Mouse (Mus musculus): ENCODE measurements around the gene Mcoln3.

Mcoln3 gene

DNA sequence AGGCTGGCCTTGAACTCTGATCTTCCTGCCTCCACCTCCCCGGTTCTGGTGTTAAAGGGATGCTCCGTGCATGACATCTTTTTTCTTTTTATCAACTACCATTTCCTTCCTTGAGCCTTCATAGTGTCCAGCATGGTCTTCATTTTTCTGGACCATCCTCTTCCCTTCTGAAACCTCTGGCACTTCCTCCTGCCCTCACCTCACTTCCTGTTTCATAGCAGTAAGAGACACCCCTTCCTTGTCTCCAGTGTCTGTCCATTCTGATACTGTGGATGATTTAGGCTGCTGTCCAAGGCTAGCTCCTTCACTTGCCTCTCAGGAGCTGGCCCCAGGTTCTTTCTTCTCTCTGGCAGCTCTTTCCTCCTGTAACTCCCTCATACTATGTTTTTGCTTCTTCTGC, 18.2 kb downstream of the Mcoln3 start:
- no peak for DNase-seq

DNA sequence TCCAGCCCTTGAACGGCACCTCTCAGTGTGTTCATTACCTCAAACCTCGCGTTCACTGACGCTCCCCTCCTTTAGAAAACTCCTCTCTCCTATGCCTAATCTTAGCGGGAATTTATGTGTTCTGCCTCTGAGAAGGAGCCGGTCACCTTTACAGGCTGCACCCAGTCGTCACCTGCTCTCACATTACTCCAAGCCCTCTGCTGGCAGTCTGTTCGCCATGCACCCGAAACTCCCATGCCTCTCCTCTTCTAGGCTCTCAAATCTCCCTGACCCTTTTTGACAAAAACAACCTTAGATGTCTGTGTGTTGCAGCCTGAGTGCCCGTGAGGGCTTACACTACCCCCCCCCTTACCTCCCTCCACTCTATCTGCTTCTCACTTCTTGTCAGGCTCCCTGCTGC, 19.2 kb downstream of the Mcoln3 start:
- DNase-seq: peak; percentile 32

DNA sequence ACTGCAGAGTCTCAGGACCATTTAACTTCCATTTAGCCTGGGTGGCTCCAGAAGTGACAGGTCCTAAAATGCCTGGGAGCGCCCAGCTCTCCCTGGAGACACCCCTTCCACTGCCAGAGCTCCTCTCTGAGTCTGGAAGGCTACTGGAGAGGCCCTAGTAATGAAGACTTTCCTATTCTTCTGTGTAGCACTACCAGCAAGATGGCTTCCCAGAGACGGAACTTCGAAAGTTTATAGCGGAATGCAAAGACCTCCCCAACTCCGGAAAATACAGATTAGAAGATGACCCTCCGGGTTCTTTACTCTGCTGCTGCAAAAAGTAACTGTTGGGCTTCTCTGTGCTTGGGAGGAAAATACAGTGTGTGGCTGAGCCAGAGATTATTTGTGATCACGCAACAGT, 23.0 kb downstream of the Mcoln3 start:
- no peak for DNase-seq

DNA sequence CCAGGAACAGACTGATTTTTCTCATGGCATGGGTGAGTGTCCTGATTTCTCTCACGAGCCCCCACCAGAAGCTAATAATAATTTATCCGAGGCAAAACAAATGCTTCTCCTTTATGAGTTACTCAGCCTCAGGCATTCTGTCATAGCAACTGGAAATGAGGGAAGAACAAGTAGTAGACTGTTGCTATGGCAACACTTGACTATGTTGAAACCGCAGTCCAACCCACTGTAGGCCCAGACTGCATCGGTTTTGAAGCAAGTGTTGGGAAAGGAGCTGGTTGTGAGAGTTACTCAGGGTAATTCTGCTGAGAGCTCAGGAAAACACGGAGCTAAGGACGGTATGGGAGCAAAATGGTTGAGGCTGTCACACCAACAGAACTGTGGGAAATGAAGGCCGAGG, 25.3 kb downstream of the Mcoln3 start:
- DNase-seq: no peak

DNA sequence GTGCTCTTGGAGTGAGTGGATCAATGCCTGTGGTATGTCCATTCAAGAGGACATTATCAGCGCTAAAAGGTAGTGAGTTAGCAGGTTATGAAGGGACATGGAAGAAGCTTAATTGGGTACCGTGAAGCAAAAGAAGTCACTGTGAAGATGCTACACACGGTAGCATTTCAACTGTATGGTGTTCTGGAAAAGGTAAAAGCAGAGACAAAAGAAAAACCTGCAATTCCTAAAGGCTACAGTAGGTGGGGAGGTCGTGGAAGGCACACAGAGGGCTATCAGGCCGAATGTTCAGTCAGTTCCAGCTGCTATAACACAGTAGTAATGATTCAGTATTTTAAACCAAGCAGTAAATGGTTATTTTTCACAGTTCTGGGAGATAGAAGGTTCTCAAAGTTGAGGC, 28.3 kb downstream of the Mcoln3 start:
- no peak for DNase-seq

DNA sequence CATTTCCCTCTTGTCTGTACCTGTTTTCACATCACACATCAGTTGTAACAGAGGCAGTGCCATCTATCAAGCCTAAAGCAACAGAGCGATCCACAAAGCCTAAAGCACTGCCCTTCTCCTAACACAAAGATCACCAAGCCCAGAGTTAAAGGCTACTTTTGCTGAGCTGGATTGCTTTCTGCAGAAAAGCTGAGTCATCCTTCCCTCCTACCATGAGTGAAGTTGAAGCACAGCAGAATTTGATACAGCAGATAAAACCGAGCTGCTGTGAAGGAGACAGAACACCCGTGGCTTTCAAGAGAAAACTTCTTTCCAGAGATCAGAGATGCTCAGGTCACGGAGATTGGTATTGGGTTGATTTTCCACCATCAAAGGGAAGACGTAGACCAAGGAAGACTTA, 28.9 kb downstream of the Mcoln3 start:
- no peak for DNase-seq

DNA sequence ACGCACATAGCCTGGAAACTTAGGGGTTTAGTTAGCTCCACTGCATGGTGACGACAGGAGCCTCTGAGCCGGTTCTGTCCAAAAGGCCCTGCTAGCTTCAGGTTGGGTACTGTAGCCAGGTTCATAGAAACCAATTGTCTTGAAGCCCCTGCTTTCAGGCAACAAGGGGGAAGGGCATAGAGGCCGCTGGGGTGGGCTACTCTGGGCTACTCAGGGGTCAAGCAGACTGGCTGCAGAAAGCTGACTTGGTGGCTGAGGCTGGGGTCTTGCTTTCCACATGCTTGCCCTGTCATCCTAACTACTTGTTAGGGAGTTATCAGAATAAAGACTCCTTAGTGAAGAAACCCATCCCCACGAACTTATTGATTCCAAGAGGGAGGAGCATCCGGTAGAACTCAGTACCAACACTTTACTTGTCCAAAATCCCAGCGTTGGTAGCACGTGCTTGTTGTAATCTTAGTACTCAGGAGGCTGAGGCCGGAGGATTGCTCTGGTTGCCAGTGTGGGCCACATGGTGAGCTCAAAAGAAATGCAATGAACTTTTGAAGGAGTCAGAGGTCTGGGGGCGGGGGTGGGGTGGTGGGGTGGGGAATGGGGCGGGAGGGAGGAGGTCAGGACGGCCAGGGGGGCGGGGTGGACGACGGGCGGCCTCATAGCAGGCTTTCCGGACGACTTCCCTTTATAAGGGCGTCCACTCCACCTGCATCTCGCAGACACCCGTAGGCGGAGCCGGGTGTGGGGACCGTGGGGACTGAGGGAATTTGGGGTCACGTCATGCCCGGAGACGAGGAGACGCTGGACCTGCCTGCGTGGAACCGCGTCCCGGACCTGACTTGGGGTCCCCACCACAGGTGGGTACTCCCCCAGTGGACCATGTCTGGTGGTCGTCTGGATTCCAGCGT, 32.2 kb downstream of the Mcoln3 start, which contains the start of gene Mcoln2:
Mcoln2 (plus strand) TSS at position 678 of the 902 bp plus-strand sequence.
- DNase-seq: no peak

DNA sequence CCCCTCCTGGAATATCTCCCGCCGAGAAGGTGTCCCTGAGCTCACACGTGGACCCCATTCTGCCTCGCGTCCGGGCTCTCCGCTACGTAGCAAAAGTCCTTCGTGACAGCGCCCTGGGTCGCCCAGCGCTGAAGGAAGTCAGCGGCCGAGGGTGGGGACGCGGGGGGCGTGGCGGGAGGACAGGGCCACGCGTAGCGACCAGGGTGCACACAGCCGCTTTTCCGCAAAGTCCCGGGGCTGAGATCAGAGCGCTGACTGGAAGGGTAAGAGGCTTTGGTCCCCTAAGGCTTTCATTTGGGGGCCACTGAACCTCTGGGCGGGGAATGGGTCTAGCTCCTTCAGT, 32.8 kb downstream of the Mcoln3 start:
- peak; percentile 54 for DNase-seq

DNA sequence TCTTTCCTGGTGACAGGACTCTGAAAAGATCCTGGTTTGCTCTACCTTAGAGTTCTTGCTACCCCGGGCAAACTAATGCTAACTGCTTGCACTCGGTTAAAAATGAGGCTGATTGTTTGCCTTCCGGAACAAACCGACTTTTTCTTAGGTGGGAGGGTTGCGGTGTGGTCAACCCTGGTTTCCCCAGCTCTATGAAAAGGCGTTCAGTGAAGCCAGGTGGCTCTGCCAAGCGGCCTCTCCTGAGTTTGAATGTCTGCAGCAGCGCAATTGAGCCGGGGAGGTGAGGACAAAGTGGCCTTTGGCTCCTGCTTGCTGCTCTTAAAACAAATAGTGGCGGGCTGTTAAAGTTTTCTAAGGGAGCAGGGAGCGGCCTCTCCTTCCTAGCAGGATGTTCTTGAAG, 33.3 kb downstream of the Mcoln3 start:
- no peak for DNase-seq

DNA sequence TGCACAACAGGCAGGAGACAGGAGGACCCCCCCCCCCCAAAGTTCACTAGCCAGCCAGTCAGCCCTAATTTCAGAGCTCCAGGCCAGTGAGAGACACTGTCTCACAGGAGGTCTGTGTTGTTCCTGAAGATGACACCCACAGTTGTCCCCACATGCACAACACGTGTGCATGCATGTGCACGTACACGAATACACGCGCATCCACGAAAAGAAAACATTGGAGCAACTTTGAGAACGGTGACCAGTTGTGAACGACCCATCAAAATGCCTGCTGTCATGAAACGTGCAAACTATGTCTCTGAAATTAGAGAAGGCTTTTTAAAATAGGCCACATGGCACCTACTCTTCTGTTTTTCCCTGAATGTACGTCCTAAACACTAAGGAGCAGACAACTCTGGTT, 34.1 kb downstream of the Mcoln3 start:
- no peak for DNase-seq

DNA sequence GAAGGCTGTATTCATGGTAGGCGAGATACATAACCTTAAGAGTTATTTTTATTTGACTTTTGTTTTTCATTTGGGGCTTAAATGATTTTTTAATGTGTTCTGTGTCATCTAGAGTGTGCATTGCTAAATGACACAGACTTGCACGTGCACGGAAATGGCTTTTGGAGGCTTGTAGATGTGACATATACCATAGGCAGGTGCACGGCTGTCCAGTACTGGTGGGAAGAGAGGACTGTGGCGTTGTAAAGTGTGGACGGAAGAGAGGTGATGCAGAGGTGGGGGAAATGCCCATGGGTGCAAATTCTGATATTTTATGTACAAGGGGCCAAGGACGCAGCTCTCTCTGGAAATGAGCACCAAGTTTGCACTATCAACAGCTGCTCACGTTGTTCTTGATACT, 34.5 kb downstream of the Mcoln3 start:
- no peak for DNase-seq

DNA sequence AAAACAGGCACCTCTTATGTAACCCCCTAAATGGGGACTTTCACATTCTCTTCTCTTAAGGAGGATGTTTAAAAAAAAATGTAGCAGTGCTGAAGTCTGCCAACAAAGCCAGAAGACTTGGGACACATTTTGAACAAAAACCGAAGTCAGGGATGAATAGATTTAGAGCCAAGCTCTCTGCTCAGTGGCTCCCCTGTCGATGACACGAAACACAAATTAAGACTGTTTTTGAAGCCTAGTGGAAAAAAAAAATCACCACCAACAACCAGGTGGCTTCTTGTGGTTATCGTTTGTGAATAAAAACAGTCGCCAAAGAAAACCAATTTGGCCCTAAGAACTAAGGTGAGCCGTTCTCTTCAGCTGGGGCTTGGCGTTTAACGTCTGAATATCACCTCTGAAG, 35.1 kb downstream of the Mcoln3 start:
- no peak for DNase-seq

DNA sequence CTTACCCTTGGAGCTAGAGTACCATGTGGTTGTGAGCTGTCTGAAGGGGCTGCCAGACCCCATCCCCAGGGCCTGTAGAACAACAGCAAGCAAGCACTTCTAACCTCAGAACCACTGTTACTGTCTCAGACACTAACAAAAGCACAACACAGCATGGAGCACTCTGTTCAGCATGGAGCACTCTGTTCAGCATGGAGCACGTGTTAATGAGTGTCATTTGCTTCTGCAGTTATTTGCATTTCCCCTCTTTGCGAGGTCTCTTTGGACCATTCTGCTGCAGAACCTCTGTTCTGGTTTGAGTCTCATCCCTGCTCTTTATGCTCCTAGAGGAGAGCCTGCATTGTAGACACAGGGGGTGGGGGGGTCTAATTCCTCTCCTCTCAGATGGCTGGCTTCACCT, 35.7 kb downstream of the Mcoln3 start:
- no peak for DNase-seq

DNA sequence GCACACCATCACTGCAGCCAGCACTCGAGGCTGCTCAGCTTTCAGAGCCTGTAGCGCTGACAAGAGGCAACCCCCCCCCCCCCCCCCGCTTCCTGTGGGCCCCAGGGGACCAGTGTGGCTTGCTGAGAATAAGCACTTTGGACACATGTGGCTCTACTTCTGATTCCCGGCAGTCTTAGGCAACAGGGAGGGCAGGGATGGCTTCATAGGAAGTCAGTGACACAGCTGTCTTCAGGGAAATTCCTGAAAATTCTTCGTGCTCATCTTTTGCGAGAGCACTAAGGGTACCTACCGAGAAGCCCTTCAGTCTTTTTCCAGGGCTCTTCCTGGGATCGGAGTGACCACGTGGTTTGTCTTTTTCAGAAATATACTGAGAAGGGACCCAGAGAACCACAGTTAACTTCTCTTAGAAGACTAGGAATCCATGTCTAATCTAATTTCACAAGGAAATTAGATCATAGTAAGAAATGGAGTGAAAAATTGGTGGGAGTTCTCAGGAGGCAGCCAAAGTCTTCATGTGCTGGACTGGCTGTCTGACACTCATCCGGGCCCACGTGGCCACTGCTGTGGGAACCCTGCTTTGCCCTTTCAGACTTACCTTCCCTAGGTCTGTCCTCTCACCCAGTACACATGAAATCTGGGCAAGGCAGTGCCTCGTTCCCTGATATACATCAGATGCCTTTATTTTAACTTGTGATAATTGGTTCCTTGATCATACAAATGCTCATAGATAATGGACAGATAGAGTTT, 36.8 kb downstream of the Mcoln3 start:
- peak; percentile 60 for DNase-seq

DNA sequence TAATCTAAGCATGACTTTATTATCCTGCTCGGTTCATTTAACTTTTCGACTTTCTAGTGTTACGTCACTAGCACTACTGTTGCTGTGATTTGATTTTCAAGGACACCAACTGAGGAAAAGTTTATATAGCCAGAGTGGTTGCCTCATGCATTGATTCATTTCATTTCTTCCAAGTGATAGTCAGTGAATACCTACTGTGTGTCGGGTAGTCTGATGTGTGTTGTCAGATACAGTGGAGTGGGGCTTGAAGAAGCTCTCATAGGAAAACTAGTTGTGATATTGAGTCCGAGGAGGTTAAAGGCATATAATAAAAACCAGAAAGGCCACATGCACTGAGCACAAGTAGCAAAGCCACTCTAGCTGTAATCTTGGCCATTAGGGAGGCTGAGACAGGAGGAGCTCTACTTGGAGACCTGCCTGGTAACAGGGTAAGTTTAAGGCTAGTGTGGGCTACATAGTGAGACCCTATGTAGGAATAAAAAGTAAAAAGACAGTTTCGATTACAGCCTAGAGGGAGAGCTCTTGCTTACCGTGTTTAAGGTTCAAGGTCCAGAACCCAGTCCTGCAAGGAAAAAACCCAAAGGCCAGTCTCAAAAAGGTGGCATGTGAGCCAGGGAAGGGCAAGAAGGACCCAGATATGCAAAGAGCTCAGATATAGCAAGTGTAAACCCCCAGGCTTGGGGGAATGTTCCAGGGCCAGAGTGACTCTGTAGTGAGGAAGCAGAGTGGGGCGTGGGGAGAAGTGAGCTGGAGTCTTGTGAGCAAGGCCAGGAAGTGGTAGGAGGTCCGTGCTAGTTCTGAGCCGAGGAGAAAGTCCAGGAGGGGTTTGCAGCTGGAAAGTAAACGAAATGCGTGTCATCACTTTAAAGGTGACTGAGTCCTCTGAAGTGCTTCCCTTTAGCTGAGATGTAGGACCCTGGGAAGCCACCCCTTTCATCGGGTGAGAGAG, 38.7 kb downstream of the Mcoln3 start:
- DNase-seq: no peak

DNA sequence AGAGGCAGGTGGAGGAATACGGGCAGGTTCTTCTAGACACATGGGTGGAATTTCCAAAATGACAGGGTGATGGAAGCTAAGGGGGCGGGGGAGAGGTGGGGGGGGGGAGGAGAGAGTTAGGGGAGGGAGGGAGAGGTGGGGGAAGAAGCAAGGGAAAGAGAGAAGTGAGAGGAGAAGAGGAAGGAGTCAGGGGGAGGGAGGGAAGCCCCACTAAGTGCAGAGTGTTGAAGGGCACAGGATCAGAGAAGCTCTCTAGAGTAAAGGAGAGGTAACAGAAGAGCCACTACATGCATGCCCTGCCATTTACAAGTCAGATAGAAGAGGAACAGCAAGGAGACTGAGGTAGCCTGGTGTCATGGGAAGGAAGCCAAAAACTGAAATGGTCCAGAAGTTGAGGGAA, 39.6 kb downstream of the Mcoln3 start:
- DNase-seq: no peak

DNA sequence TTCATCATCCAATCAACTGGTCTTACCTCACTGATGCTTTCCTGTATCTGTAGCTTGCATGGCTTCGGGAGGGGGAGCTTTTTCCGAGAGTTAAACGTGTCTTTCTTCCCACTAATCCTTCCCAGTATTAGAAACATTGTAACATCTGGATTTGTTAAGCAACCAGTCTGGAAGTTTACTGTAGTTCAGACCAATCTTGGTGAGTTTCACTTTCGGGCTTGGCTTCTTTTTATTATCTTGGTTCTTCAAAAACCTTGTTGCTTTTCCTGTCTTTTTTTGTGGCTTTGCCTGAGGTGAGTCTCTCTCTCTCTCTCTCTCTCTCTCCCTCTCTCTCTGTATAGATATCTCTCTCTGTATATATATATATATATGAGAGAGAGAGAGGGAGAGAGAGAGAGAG, 40.8 kb downstream of the Mcoln3 start:
- DNase-seq: no peak

DNA sequence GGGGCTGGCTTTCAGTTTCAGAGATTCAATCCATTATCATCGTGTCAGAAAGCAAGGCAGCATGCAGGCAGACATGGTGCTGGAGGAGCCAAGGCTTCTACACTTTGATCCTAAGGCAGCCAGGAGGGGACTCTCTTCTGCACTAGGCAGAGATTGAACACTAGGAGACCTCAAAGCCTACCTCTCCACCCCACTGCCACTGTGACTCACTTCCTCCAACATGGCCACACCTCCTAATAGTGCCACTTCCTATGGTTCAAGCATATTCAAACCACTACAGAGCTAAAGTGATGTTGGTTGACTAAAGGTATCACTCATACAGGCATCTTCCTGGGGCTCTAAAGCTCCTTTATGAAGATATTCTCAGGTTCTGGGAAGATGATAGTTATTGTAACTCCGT, 42.1 kb downstream of the Mcoln3 start:
- DNase-seq: no peak

DNA sequence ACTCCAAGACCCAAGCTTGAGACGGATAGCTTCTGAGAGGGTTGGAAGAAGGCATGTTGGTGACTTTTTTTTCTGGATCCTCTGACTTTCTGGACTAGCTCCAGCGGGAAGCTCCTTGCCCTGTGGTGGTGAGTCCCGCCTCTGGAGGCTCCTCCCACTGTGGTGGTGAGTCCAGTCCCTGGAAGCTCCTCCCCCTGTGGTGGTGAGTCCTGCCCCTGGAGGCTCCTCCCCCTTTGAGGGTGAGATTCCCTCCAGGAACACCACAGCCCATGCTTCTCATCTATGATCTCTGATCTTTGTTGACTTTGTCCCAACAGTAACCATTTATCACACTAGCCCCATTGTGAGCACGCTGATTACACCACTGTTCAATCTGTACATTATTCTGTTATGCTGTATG, 44.9 kb downstream of the Mcoln3 start:
- DNase-seq: no peak

DNA sequence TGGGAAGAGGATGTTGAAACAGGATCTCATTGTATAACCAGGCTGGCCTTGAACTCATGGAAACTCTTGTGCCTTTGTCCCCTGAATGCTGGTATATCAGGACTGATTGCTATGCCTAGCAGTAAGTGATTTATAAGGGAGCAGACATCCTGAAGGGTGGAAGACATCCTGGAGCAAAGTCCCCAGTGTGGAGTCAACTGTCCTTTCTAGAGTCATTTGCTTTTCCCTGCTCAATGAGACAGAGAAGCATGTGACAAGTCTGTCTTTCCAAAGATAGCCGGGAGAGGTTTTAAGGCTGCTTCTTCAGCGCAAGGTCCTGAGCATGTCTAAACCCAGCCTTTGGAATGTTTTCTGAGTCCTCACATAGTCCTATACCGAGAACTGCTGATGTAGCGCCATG, 52.1 kb downstream of the Mcoln3 start:
- no peak for DNase-seq

DNA sequence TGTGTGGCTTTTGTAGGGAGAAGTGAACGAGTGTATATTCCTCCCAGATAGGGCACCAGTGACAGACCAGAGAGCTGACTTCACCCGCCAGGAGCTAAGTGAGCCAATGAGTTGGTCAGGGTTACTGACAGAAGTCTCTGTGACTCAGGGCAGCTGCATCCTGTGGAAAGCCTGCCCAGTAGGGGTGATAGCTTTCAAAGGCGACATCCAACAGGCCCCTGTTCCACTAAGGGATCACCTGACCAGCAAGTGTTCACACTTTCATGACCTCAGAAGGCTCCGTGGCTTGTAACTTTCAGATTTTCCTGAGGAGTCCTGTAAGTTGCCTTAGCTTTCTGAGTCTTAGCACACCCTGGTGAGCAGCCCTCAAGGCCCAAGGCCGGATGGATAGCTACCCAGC, 55.8 kb downstream of the Mcoln3 start:
- no peak for DNase-seq

DNA sequence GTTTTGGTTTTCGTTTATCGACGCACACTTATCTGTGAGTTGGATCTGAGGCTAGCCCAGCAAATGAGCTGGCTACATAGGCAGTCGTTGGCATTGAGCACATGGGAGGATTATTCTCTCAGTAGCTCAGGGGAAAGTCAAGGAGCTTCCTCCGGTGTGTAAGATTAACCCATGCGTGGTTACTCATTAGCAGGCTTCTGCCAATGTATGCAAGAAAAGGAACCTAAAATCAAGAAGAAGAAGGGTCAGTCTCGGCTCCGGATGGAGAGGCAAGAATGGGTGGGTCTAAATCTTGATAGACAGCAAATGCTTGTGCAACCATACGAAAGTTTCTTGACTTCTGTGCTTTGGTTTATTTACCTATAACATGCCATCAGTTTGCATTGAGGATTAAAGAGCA, 57.0 kb downstream of the Mcoln3 start:
- no peak for DNase-seq

DNA sequence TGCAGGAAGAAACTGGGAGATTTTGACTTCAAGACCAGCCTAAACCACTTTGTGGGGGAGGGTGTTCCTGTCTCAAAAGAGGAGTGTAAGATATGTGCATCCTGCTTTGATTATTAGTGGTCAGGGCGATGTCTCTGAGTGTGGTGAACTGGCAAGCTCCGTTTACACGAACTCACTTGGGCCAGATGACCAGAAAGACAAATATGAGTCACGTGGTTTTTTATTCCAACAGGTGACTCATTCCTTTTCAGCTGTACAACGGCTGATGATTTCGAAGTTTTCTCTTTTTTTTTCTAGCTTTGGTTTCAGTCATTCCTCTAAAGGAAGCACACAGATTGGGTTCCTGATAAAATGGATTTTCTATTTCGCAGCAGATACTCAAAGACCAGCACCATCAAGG, 60.0 kb downstream of the Mcoln3 start:
- DNase-seq: no peak
